Mouse (Mus musculus): ENCODE results near the gene Slu7.

The Slu7 gene

DNA sequence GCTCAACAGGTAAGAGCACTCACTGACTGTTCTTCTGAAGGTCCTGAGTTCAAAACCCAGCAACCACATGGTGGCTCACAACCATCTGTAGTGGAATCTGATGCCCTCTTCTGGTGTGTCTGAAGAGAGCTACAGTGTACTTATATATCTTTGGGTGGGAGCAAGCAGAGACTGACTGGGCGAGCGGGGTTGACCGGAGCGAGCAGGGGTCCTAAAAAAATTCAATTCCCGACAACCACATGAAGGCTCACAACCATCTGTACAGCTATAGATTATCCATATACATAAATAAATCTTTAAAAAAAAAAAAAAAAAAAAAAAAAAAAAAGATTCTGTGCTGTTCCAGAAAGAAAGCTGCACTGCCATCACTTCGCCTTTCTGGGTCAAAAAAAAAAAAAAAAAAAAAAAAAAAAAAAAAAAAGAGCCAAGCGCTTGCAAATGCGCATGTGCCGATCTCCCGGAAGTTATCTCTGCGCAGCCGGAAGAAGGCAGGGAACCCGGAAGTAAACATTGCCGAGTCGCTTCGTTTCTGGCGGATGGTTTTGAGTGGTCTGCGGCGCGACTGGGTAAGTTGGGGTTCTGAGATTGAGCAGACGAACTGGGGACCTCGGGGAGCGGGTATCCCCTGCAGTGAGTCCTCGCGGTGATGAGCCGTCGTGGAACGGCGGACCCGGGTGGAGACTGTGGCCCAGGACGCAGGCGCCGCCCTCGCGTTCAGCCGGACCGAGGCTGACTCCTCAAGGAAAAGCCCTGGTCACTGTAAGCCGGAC is at the start of gene Slu7:
Gene Slu7, plus strand, starts transcription at position 491 of the 770 bp plus-strand sequence.
- peak; percentile 72 for DNase-seq

DNA sequence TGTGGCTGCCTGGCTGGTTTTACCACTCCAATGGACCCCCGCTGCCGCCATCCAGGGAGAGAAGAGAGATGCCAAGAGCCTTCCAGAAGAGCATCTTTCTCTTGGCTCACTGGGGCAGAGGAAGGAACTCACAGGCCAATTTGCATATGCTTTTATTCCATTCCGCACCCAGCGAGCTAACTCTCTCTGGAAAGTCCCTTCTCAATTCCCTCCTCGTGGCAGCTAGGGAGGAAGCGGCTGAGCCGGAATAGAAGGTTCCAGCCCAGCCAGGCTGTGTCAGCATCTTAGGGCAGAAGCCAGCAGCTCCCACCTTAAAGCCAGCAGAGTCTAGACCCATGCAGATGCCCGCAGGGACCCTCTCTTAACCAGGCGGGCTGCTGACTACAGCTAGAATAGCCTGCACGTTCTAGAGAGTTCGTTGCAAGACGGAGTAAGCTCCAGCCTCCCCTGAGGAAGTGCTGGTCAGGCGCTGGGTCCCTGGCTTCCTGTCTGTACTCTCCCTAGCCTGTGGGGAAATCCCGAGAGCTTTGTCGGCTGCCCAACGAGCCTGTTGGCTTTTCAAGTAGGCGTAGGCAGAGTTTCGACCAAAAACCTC is 48.4 kb upstream of the Slu7 start:
- DNase-seq, result no peak

GRCm38 (mm10) chr11:43385716-43386115 is 47.8 kb upstream of the Slu7 start:
- DNase-seq, result no peak

DNA sequence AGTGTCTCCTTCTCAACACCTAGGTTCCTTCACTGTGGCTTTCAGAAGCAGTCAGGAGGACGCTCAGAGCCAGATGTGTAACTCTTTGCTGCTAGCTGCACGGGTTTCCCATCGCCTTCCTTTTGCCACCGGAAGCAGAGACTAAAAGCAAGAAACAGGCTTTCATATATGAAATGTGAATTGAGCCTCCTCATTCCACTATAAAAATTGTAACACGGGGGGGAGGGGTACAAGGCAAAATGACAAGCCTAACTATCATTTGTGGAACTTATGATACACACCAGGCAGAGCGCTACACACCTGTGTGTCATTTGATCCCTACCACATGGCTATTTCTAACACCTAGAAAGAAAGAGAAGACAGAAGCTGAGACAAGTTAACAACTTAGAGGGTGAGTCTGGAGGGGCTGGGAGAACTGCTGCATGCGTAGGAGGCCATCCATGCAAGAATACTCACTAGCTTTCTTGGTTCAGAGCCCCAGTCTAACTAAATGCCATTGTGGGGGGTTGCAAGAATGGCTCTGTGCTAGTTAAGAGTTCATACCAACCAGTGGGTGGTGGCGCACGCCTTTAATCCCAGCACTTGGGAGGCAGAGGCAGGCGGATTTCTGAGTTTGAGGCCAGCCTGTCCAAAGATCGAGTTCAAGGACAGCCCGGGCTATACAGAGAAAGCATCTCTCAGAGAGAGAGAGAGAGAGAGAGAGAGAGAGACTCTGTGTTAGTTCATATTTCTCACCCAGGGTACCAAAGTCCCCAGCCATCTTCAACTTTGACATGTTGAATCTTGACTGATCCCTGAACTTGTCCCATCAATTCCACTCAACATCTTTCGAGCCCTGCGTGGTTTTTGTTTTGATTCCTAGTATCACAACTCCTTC is 46.3 kb upstream of the Slu7 start:
- DNase-seq, result no peak

DNA sequence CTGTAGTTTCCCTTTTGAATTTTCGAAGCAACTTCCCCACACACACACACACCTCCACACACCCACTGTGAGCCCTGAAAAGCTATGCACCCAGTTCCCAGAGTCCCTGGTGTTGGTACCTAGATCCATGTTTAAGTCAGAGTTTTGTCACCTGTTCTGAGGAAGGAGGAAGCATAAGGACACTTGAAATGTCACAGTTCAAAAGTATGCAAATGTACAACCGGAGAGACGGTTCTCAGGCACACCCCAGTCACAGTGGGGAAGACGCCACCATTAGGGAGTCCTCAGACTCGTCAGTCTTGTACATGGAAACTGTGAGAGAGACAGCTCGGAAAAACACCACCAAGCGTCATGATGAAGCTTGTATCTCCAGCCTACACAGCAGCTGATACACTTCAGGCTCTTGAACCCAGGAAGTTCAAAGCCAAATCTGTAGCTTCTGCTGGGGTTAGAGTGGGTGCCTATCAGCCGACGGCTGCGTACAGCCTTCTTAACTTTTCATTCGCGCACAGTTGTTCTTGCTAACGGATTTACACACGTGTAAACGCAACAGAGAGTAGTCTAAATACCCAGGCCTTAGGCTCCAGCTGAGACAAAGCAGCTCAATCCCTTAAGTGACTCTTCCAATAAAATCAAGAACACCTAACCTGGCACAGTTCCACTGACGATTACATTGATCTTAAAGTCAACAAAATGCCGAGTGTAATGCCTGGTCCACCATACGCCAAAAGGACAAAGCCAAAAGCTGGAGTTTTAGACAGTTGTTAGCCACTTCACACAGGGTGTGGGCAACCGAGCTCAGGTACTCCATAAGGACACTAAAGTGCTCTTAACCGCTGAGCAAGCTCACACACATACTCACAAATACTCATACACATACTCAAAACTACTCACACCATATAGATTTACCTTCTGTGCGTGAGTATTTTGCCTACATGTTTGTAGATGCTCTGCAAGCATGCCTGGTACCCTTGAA is 45.1 kb upstream of the Slu7 start:
- no peak for DNase-seq

GRCm38 (mm10) chr11:43389118-43389517 is 44.4 kb upstream of the Slu7 start:
- no peak for DNase-seq

- no peak for DNase-seq
These were observed 40.8 kb upstream of the Slu7 start for GRCm38 (mm10) chr11:43392757-43393156.

DNA sequence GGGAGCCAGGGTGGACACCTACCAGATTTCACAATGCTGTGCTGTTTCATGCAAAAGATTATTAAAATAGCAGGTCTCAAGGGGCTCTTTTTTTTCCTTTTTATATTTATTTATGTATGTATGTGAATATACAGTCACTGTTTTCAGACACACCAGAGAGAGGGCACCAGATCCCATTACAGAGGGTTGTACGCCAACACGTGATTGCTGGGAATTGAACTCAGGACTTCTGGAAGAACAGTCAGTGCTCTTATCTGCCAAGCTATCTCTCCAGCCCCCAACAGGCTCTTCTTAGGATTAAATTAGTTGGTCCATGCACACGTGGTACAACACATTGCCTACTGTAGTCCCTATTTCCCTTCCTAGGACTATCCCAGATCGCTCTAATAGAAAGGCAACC is 40.2 kb upstream of the Slu7 start:
- DNase-seq, result no peak

- no peak for DNase-seq
These were observed 38.2 kb upstream of the Slu7 start for GRCm38 (mm10) chr11:43395073-43395948.

- DNase-seq, result no peak
These were observed 37.3 kb upstream of the Slu7 start for GRCm38 (mm10) chr11:43396246-43396645.

- no peak for DNase-seq
These were observed 36.9 kb upstream of the Slu7 start for GRCm38 (mm10) chr11:43396672-43397071.

DNA sequence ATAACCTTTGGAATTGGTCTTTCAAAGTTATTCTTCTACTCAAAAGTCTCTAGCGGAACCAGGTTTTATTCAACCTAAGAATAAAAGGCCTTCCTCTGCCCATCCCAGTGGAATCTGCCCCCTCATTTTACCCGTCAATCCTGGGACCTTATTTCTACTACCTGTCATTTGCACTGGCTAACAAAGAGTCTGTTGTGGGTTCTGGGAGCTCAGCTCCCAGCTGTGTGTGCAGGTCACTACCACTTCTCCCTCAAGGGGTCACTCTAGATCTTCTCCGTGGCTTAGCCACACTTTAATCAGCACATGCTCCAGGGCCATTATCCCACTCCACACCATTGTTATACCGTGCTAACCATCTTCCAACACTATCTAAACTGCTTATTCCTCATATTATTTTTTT is 34.2 kb upstream of the Slu7 start:
- no peak for DNase-seq

DNA sequence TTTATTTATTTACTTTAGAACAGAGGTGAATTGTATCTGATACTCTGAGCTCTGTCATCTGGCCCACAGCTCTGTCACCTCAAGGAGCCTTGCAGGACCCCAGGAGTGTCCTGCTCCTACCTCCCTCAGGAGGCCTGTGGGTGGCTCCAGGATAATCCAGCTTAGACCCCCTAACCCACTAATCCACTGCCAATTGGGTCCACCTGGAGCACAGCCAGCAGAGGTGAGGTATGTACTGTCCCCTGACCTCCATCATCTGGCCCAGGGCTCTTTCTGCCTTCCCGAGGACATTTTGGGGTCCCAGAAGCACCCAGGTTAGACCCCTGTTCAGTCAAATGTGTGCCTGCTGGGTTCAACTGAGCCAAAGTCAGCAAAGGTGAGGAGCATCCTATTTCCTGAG is 33.4 kb upstream of the Slu7 start:
- no peak for DNase-seq

GRCm38 (mm10) chr11:43404150-43404807 is 29.3 kb upstream of the Slu7 start:
- no peak for DNase-seq

DNA sequence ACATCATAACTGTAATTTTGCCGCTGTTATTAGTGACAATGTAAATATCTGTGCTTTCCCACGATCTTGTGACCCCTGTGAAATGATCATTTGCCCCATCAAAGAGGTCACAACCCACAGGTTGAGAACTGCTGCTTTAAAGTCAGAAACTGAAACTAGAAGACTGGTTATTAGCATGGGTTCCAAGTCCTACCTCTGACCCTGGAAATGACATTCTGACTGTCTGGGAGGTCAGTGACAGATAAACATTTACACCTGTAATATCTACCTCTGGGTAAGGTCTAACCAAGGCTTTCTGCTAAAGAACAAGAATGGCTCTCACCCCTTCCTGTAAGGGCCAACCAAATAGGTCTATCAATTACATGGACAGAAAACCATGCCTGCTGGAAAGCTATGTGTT is 24.7 kb upstream of the Slu7 start:
- no peak for DNase-seq

DNA sequence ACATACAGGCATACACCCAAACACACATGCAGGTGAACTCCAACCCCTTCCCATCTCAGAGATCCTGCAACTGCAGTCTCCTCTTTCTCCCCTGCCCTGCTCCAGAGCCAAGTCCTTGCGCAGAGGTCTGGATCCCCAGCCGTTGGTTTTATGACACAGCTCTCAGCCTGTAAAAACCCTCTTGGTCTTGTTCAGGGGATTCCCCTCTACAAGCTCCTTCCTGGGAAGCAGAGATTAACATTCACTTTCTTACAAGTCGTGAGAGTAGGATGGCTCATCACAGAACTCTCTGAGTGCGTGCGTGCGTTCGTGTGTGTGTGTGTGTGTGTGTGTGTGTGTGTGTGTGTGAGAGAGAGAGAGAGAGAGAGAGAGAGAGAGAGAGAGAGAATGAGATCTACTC is 23.3 kb upstream of the Slu7 start:
- no peak for DNase-seq

DNA sequence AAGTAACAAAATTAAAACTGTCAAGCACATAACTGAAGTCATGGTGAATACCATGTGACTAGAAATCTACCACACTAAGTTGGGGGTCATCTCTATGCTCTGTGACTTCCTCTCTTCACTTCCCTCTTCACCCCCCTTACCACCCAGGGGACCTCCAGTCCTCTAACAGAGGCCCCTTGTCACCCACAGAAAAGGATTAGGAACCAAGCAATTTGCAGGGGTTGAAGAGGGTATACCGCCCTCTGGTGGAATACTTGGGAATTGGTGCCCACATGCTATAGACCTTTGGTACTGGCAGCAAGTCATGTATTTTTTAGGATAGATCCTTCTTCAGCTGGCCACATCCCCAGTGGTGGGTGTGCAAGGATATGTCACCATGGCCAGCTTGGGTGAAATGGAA is 22.1 kb upstream of the Slu7 start:
- DNase-seq, result peak; percentile 32

DNA sequence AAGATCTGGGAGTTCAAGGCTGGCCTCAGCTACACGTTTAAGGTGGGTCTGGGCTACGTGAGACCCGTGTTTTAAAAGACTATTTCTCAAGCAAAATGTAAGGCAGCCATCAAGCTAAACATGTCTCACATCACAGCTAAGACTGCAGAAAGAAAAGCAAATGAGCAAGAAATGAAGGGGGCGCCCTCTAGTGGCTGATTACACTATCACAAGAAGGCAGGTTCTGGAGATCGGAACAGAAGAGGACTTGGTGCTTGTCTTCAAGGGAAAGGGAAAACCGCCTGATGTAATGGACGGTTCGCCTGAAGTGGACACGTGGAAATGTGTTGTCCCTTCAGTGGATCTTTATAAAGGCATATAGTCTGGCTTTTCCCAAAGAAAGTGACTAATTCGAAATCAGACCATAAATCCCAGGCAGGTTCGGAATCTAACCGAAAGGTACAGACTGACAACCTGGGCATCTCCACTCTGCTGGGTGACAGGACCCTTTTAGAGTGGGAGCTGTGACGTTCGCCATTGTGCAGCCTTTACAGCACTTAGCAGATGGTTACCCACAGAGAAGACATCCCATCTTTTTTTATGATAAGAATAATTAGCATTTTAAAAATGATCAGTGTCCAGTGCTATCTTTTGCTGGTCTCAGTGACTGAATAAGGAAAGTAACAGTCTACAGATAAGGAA is 20.6 kb upstream of the Slu7 start:
- DNase-seq, result peak; percentile 51

GRCm38 (mm10) chr11:43417201-43417600 is 16.3 kb upstream of the Slu7 start:
- DNase-seq, result no peak

- no peak for DNase-seq
These were observed 9.2 kb upstream of the Slu7 start for GRCm38 (mm10) chr11:43424386-43424785.
